Mouse (Mus musculus) myocyte (in vitro differentiated cells): Measurements from ENCODE around the gene Uaca. TPM values are rescaled to one million over a fixed set of nuclear protein-coding genes. Genes with fewer than 3 reads are reported as not detected.

Experiments
- H3K27me3 ChIP-seq: one replicate; pipeline ENCODE4 v1.6.1; 2011; ENCODE audit not compliant: control insufficient read depth, insufficient read depth, insufficient read length
- H3K36me3 ChIP-seq: one replicate; pipeline ENCODE4 v1.6.1; 2011; ENCODE audit not compliant: control insufficient read depth, insufficient read depth
- H3K4me2 ChIP-seq: one replicate; pipeline ENCODE4 v1.6.1; 2011; ENCODE audit warnings: low read depth, control low read depth
- H3K4me3 ChIP-seq: one replicate; pipeline ENCODE4 v1.5.1; 2011; ENCODE audit warnings: mild to moderate bottlenecking, control low read depth, moderate library complexity
- H3K79me2 ChIP-seq: one replicate; pipeline ENCODE4 v1.6.1; 2011; ENCODE audit not compliant: control insufficient read depth, insufficient read depth
- H3ac ChIP-seq: one replicate; pipeline ENCODE4 v1.6.1; 2011; ENCODE audit not compliant: control insufficient read depth, insufficient read length
- CEBPB ChIP-seq: IDR thresholded peaks from 2 replicates; pipeline ENCODE4 v1.6.1; 2011; ENCODE audit warnings: mild to moderate bottlenecking, moderate library complexity; ENCODE audit not compliant: poor library complexity, insufficient read depth, severe bottlenecking
- E2F4 ChIP-seq: IDR thresholded peaks from one replicate; pipeline ENCODE4 v1.6.1; 2011; ENCODE audit warnings: mild to moderate bottlenecking, control low read depth, moderate library complexity; ENCODE audit not compliant: insufficient read depth
- MAX ChIP-seq: IDR thresholded peaks from one replicate; pipeline ENCODE4 v1.6.1; 2011; ENCODE audit warnings: low read depth, mild to moderate bottlenecking, control low read depth
- MYOD1 ChIP-seq, 3 experiments: IDR thresholded peaks; one replicate each; pipeline ENCODE4 v1.6.1; 2011; ENCODE audit warnings: control low read depth in 2 of 3, low read depth in 2 of 3, mild to moderate bottlenecking in 2 of 3, moderate library complexity in 1 of 3; ENCODE audit not compliant: insufficient read length in 2 of 3, control insufficient read depth in 1 of 3
- MYOG ChIP-seq, 3 experiments: IDR thresholded peaks; one replicate each; pipeline ENCODE4 v1.6.1; 2011; ENCODE audit warnings: control low read depth in 2 of 3, low read depth in 2 of 3, mild to moderate bottlenecking in 2 of 3; ENCODE audit not compliant: insufficient read length in 2 of 3, control insufficient read depth in 1 of 3, insufficient read depth in 1 of 3
- POLR2A ChIP-seq: IDR thresholded peaks from one replicate; pipeline ENCODE4 v1.6.1; 2011; ENCODE audit warnings: low read depth, mild to moderate bottlenecking, control low read depth, moderate library complexity; ENCODE audit not compliant: insufficient read length
- POLR2AphosphoS2 ChIP-seq: IDR thresholded peaks from one replicate; pipeline ENCODE4 v1.6.1; 2011; ENCODE audit warnings: low read depth, control low read depth; ENCODE audit not compliant: insufficient read length
- REST ChIP-seq: IDR thresholded peaks from one replicate; pipeline ENCODE4 v1.6.1; 2011; ENCODE audit warnings: mild to moderate bottlenecking, control low read depth, moderate library complexity; ENCODE audit not compliant: insufficient read depth, insufficient read length
- SRF ChIP-seq: IDR thresholded peaks from one replicate; pipeline ENCODE4 v1.6.1; 2011; ENCODE audit warnings: low read depth; ENCODE audit not compliant: control insufficient read depth, insufficient read length
- TCF12 ChIP-seq: IDR thresholded peaks from one replicate; pipeline ENCODE4 v1.6.1; 2011; ENCODE audit warnings: mild to moderate bottlenecking, control low read depth; ENCODE audit not compliant: poor library complexity, insufficient read depth, severe bottlenecking
- TCF3 ChIP-seq: IDR thresholded peaks from one replicate; pipeline ENCODE4 v1.6.1; 2011; ENCODE audit warnings: low read depth, control low read depth; ENCODE audit not compliant: insufficient read length
- USF1 ChIP-seq: IDR thresholded peaks from one replicate; pipeline ENCODE4 v1.6.1; 2011; ENCODE audit warnings: low read depth, mild to moderate bottlenecking, control low read depth, moderate library complexity
- polyA plus RNA-seq: library from polyadenylated mRNA; unstranded; fragments of >200 nt; fragmentation: generic; extraction: Trizol; gene quantifications from one replicate; pipeline ENCODE4 v1.2.1, GENCODE M21; 2012; ENCODE audit warnings: missing spikeins

The Uaca gene
- polyA plus RNA-seq, 1 experiment = 7.4 TPM

GRCm38 (mm10) chr9:60821501-60821900, 27.2 kb downstream of the Uaca start:
- no peak overlapping the region for H3K4me2 ChIP-seq
- TF ChIP-seq MYOD1 (IDR thresholded peaks at IDR 0.05; ENCODE audit: control insufficient read depth in 1 of 3, insufficient read length in 2 of 3, low read depth in 2 of 3) = no peak
- TF ChIP-seq MYOG (IDR thresholded peaks at IDR 0.05; ENCODE audit: control insufficient read depth in 1 of 3, insufficient read depth in 1 of 3, insufficient read length in 2 of 3, low read depth in 2 of 3) = no peak
- no peak for TF ChIP-seq CEBPB
- no peak for TF ChIP-seq SRF
- no peak for TF ChIP-seq TCF12
- TF ChIP-seq MAX = no peak
- TF ChIP-seq POLR2A = no peak
- no peak for TF ChIP-seq USF1
- no peak for TF ChIP-seq E2F4
- no peak for TF ChIP-seq POLR2AphosphoS2
- TF ChIP-seq TCF3 = no peak
- no peak for TF ChIP-seq REST
- H3K36me3 ChIP-seq = no peaks in the 10 kb centered on the region
- H3K79me2 ChIP-seq = no peaks in the 10 kb centered on the region
- no peak overlapping the region for H3K4me3 ChIP-seq
- no peak overlapping the region for H3ac ChIP-seq
- H3K27me3 ChIP-seq = no peaks in the 10 kb centered on the region

GRCm38 (mm10) chr9:60822681-60823080, 28.3 kb downstream of the Uaca start:
- Histone ChIP-seq H3K36me3 (no peaks in the 10 kb centered on the region), H3K27me3 (no peaks in the 10 kb centered on the region), H3K4me2 (no peak overlapping the region), H3K79me2 (no peaks in the 10 kb centered on the region), H3ac (no peak overlapping the region), H3K4me3 (no peak overlapping the region)
- TF ChIP-seq TCF3 (no peak), CEBPB (no peak), MYOG (IDR thresholded peaks at IDR 0.05; ENCODE audit: control insufficient read depth in 1 of 3, insufficient read depth in 1 of 3, insufficient read length in 2 of 3, low read depth in 2 of 3) (no peak), TCF12 (no peak), SRF (no peak), USF1 (no peak), MAX (no peak), E2F4 (no peak), REST (no peak), POLR2AphosphoS2 (no peak), POLR2A (no peak), MYOD1 (IDR thresholded peaks at IDR 0.05; ENCODE audit: control insufficient read depth in 1 of 3, insufficient read length in 2 of 3, low read depth in 2 of 3) (no peak)

GRCm38 (mm10) chr9:60825506-60825905, 31.2 kb downstream of the Uaca start:
- TF ChIP-seq CEBPB (no peak), MAX (no peak), POLR2A (no peak), MYOG (IDR thresholded peaks at IDR 0.05; ENCODE audit: control insufficient read depth in 1 of 3, insufficient read depth in 1 of 3, insufficient read length in 2 of 3, low read depth in 2 of 3) (no peak), E2F4 (no peak), REST (no peak), POLR2AphosphoS2 (no peak)
- H3ac ChIP-seq = no peak overlapping the region
- no peak overlapping the region for H3K4me3 ChIP-seq
- no peak overlapping the region for H3K4me2 ChIP-seq
- no peaks in the 10 kb centered on the region for H3K79me2 ChIP-seq
- no peaks in the 10 kb centered on the region for H3K27me3 ChIP-seq
- H3K36me3 ChIP-seq = no peaks in the 10 kb centered on the region

GRCm38 (mm10) chr9:60826759-60827158, 32.4 kb downstream of the Uaca start:
- H3K4me2 ChIP-seq = no peak overlapping the region
- no peaks in the 10 kb centered on the region for H3K36me3 ChIP-seq
- H3ac ChIP-seq = no peak overlapping the region
- no peak overlapping the region for H3K4me3 ChIP-seq
- H3K27me3 ChIP-seq = no peaks in the 10 kb centered on the region
- no peaks in the 10 kb centered on the region for H3K79me2 ChIP-seq
- TF ChIP-seq MYOD1 (IDR thresholded peaks at IDR 0.05; ENCODE audit: control insufficient read depth in 1 of 3, insufficient read length in 2 of 3, low read depth in 2 of 3) (no peak), USF1 (no peak), POLR2AphosphoS2 (no peak), E2F4 (no peak), TCF12 (no peak), REST (no peak), SRF (no peak), CEBPB (no peak)

- H3K36me3 ChIP-seq = no peaks in the 10 kb centered on the region
- no peaks in the 10 kb centered on the region for H3K27me3 ChIP-seq
- H3K4me3 ChIP-seq = no peak overlapping the region
- H3K4me2 ChIP-seq = no peak overlapping the region
- no peaks in the 10 kb centered on the region for H3K79me2 ChIP-seq
- no peak for TF ChIP-seq MAX
- TF ChIP-seq REST = no peak
- no peak for TF ChIP-seq POLR2AphosphoS2
- TF ChIP-seq USF1 = no peak
- no peak for TF ChIP-seq MYOG (IDR thresholded peaks at IDR 0.05; ENCODE audit: control insufficient read depth in 1 of 3, insufficient read depth in 1 of 3, insufficient read length in 2 of 3, low read depth in 2 of 3)
- TF ChIP-seq E2F4 = no peak
- no peak overlapping the region for H3ac ChIP-seq
Observed at GRCm38 (mm10) chr9:60828196-60828595, 33.9 kb downstream of the Uaca start.
